Mouse (Mus musculus) hindbrain, embryonic 11.5 days (tissue): Measurements from ENCODE around the gene St6galnac6. TPM values are rescaled to one million over a fixed set of nuclear protein-coding genes. Genes with fewer than 3 reads are reported as not detected.

Experiments used
- ATAC-seq: fragments of 200-750 bp; cut with Nextera tagmentation; 2 replicates; pipeline ENCODE4 v1.8.0; 2017; ENCODE audit warnings: mild to moderate bottlenecking, moderate TSS enrichment, moderate library complexity; ENCODE audit not compliant: low FRiP score
- DNase-seq: peaks from one replicate; pipeline ENCODE4 v3.0.0-alpha.2; 2015; ENCODE audit warnings: low spot score
- H3K27ac ChIP-seq: fragments of 300-500 bp; sonication (generic); 2 replicates; pipeline ENCODE4 v1.5.1; 2014; ENCODE audit warnings: mild to moderate bottlenecking, low read depth, low read length
- H3K27me3 ChIP-seq: fragments of 300-500 bp; sonication (generic); 2 replicates; pipeline ENCODE4 v1.6.1; 2014; ENCODE audit warnings: mild to moderate bottlenecking, low read length, moderate library complexity, mixed read lengths; ENCODE audit not compliant: control insufficient read depth, insufficient read depth
- H3K36me3 ChIP-seq: fragments of 300-500 bp; sonication (generic); 2 replicates; pipeline ENCODE4 v1.6.1; 2014; ENCODE audit warnings: mild to moderate bottlenecking, low read length, moderate library complexity, mixed read lengths; ENCODE audit not compliant: control insufficient read depth, insufficient read depth
- H3K4me1 ChIP-seq: fragments of 300-500 bp; sonication (generic); replicated peaks from 2 replicates; pipeline ENCODE4 v1.6.1; 2014; ENCODE audit warnings: low read length, mixed read lengths; ENCODE audit not compliant: control insufficient read depth, insufficient read depth
- H3K4me2 ChIP-seq: fragments of 300-500 bp; sonication (generic); replicated peaks from 2 replicates; pipeline ENCODE4 v1.6.1; 2014; ENCODE audit warnings: mild to moderate bottlenecking, low read depth, low read length
- H3K4me3 ChIP-seq: fragments of 300-500 bp; sonication (generic); 2 replicates; pipeline ENCODE4 v1.5.1; 2014; ENCODE audit warnings: low read depth, low read length
- H3K9ac ChIP-seq: fragments of 300-500 bp; sonication (generic); 2 replicates; pipeline ENCODE4 v1.6.1; 2014; ENCODE audit warnings: low read depth, low read length
- H3K9me3 ChIP-seq: fragments of 300-500 bp; sonication (generic); 2 replicates; pipeline ENCODE4 v1.6.1; 2016; ENCODE audit warnings: low read length; ENCODE audit not compliant: control insufficient read depth
- whole genome bisulfite sequencing: fragments of 180-500 bp; shearing (Covaris S2); extraction: QIAGEN DNeasy Blood & Tissue Kit; methylation state at CpG from one replicate; pipeline ENCODE4 v1.1.7; 2014; 5-methylcytosine and 5-hydroxymethylcytosine counted together
- polyA plus RNA-seq: library from polyadenylated mRNA; unstranded; fragments of >200 nt; fragmentation: Nextera tagmentation; extraction: Ambion mirVana; gene quantifications from 2 replicates; pipeline ENCODE4 v1.2.1, GENCODE M21; 2014

The St6galnac6 gene
- polyA plus RNA-seq, 1 experiment from 2014 or later, result 5.0 TPM

- Histone ChIP-seq H3K36me3 (no peaks in the 10 kb centered on the region), H3K4me3 (no peak overlapping the region), H3K9ac (no peak overlapping the region), H3K27me3 (peaks cover 9% of the 10 kb centered on the region; the same call in 1 of the 2 replicates), H3K4me1 (no peaks in the 10 kb centered on the region), H3K4me2 (no peak overlapping the region), H3K27ac (no peak overlapping the region), H3K9me3 (no peaks in the 10 kb centered on the region)
- DNase-seq (peak; percentile 74), ATAC-seq (no peak)
- 33% methylated on average over 19 of the region's 19 CpGs for WGBS
Measured at GRCm38 (mm10) chr2:32581450-32582095, 17.9 kb upstream of the St6galnac6 start.

GRCm38 (mm10) chr2:32582830-32583799 lies 16.4 kb upstream of the St6galnac6 start:
- 16% methylated on average over 37 of the region's 37 CpGs for WGBS
- ATAC-seq (peak; percentile 85), DNase-seq (peak; percentile 90)
- Histone ChIP-seq H3K9me3 (no peaks in the 10 kb centered on the region), H3K4me2 (peak overlapping the region; percentile 36), H3K4me3 (peak overlapping the region; percentile 21; the same call in 1 of the 2 replicates), H3K27ac (no peak overlapping the region), H3K9ac (peak overlapping the region; percentile 35; the same call in 1 of the 2 replicates), H3K4me1 (no peaks in the 10 kb centered on the region), H3K36me3 (no peaks in the 10 kb centered on the region), H3K27me3 (peaks cover 9% of the 10 kb centered on the region; the same call in 1 of the 2 replicates)

GRCm38 (mm10) chr2:32585149-32585714 lies 14.3 kb upstream of the St6galnac6 start:
- DNase-seq, result no peak
- no peak overlapping the region for H3K9ac ChIP-seq
- H3K4me1 ChIP-seq, result no peaks in the 10 kb centered on the region
- H3K36me3 ChIP-seq, result no peaks in the 10 kb centered on the region
- 81% methylated on average over 7 of the region's 7 CpGs for WGBS
- H3K27ac ChIP-seq, result no peak overlapping the region
- no peak overlapping the region for H3K4me2 ChIP-seq
- no peak overlapping the region for H3K4me3 ChIP-seq
- H3K27me3 ChIP-seq, result peaks cover 9% of the 10 kb centered on the region; the same call in 1 of the 2 replicates
- H3K9me3 ChIP-seq, result no peaks in the 10 kb centered on the region
- ATAC-seq, result no peak

GRCm38 (mm10) chr2:32586871-32587351 lies 12.6 kb upstream of the St6galnac6 start, which contains the start of gene St6galnac4:
Gene St6galnac4, plus strand, starts transcription at chr2:32587095.
- Histone ChIP-seq H3K27ac (no peak within 1 kb of the TSS), H3K9ac (peak within 1 kb of the TSS; percentile 65), H3K4me1 (no peaks in the 10 kb centered on the region), H3K4me2 (peak within 1 kb of the TSS; percentile 66), H3K27me3 (peaks cover 9% of the 10 kb centered on the region; the same call in 1 of the 2 replicates), H3K36me3 (no peaks in the 10 kb centered on the region), H3K9me3 (no peaks in the 10 kb centered on the region), H3K4me3 (peak within 1 kb of the TSS; percentile 45)
- peak; percentile 96 for DNase-seq
- WGBS, result under 1% methylated on average over 35 of the region's 38 CpGs
- ATAC-seq, result peak; percentile 71

DNA sequence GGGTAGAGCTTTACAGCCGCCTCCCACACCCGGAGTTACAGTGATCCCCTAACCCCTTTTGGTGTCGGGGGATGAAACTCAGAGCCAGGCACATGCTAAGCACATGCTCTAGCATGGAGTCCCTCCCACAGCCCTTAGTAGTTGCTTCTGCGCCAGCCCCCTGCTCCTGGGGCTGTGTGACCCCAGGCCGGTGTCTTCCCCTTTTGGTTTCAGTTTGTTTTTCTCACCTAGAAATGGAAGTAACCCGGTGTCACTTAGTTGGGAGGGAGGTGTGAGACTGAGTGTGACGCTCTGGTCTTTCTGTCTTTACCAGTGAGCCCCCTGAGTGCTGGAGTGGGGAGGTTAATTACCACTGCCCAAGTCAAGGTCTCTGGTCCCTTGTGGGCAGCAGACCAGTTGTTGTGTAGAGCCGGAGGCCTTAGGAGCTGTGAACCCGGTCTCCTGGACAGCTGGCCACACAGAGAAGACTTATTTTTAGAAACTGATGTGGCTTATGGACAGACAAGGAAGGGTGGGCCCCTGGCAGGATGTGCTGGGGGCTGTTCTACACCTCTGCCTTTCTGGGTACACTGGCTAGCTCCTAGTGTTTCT lies 11.7 kb upstream of the St6galnac6 start:
- DNase-seq (no peak), ATAC-seq (no peak)
- H3K27ac ChIP-seq, result no peak overlapping the region
- no peaks in the 10 kb centered on the region for H3K4me1 ChIP-seq
- peak overlapping the region; percentile 65 for H3K9ac ChIP-seq
- no peaks in the 10 kb centered on the region for H3K36me3 ChIP-seq
- peak overlapping the region; percentile 66 for H3K4me2 ChIP-seq
- peak overlapping the region; percentile 45 for H3K4me3 ChIP-seq
- 47% methylated on average over 9 of the region's 9 CpGs for whole genome bisulfite sequencing
- no peaks in the 10 kb centered on the region for H3K9me3 ChIP-seq
- peaks cover 4% of the 10 kb centered on the region; the same call in 1 of the 2 replicates for H3K27me3 ChIP-seq

DNA sequence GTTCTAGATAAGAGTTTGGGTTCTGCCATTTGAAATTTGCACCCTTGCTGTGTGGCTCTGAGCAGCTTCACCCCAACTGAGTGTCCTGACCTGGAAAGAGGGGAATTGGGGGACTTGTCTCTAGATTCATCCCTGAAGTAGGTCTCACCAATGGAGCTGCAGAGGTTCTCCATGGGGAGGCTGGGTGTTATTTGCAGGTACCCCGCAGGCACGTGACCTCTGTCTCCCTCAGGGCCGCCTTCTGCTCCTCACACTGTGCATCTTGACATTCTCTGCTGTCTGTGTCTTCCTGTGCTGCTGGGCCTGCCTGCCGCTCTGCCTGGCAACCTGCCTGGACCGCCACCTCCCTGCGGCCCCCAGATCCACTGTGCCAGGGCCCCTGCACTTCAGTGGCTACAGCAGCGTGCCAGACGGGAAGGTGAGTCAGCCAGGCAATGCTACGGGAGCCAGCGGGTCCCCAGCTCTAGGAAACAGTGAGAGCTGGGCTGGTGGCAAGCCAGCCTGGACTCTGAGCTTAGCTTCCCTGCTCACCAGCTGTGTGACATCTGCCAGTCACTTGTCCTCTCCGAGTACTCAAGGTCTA lies 10.2 kb upstream of the St6galnac6 start:
- DNase-seq (no peak), ATAC-seq (no peak)
- Histone ChIP-seq H3K36me3 (no peaks in the 10 kb centered on the region), H3K27me3 (no peaks in the 10 kb centered on the region), H3K9ac (no peak overlapping the region), H3K27ac (no peak overlapping the region), H3K4me3 (no peak overlapping the region), H3K4me2 (no peak overlapping the region), H3K4me1 (no peaks in the 10 kb centered on the region), H3K9me3 (no peaks in the 10 kb centered on the region)
- WGBS, result 69% methylated on average over 11 of the region's 11 CpGs

DNA sequence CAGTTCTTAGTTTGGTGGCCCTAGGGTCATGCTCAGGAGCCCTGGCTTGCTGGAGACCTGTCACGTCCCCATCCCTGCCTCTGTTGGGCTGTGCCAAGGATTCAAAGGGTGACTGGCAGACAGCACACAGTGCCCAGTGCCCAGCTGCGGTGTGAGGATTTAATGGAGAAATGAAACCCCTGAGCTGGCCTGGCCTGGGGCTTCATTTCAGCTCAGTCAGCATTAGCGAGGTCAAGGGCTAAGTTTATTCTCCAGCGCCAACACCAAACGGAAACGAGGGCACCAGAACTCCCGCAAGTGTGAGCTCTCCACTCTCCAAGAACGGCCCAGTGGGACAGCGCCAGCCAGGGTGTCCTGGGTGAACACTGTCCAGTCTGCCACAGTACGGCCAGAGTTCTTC lies 9.3 kb upstream of the St6galnac6 start:
- H3K4me2 ChIP-seq, result no peak overlapping the region
- no peak for DNase-seq
- no peak overlapping the region for H3K27ac ChIP-seq
- no peak for ATAC-seq
- H3K9ac ChIP-seq, result no peak overlapping the region
- H3K4me3 ChIP-seq, result no peak overlapping the region
- 72% methylated on average over 10 of the region's 10 CpGs for WGBS
- no peaks in the 10 kb centered on the region for H3K36me3 ChIP-seq
- H3K9me3 ChIP-seq, result no peaks in the 10 kb centered on the region
- H3K27me3 ChIP-seq, result no peaks in the 10 kb centered on the region
- H3K4me1 ChIP-seq, result no peaks in the 10 kb centered on the region

- Histone ChIP-seq H3K4me1 (no peaks in the 10 kb centered on the region), H3K4me3 (no peak overlapping the region), H3K27me3 (no peaks in the 10 kb centered on the region), H3K9ac (no peak overlapping the region), H3K36me3 (no peaks in the 10 kb centered on the region), H3K4me2 (no peak overlapping the region), H3K27ac (no peak overlapping the region), H3K9me3 (no peaks in the 10 kb centered on the region)
- 74% methylated on average over 6 of the region's 6 CpGs for WGBS
- DNase-seq (no peak), ATAC-seq (no peak)
Measured at GRCm38 (mm10) chr2:32591249-32591648, 8.3 kb upstream of the St6galnac6 start.
